Mouse (Mus musculus) T-helper 17 cell (primary cell): ENCODE results near the gene 4931429L15Rik.

Source experiments
- in situ Hi-C, 2 experiments: fragments of 300-600 bp; cut with MboI, MseI; formaldehyde crosslinking; loops; 1 replicate in 1 of 2; 2 replicates in 1 of 2; pipeline ENCODE4 v1.15.1; 2025; ENCODE audit warnings: high pct_unique_total_duplicates in 2 of 2

4931429L15Rik gene

DNA sequence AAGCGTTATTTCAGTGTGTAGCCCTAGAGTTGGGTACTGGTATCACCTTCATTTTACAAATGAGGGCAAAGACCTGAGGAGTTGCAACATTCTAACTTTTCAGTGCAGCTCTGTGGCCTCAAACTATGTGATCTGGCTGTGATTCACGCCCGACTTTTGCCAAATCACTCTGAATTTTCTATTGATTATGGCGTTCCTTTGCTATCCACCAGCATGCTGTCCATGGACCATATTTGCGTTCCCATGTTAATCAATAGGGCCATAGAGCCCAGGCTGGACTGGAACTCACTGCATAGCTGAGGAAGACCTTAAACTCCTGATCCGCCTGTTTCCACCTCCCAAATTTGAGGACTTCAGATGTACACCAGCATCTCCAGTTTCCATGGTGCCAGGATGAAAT, 60.7 kb downstream of the 4931429L15Rik start:
- in situ Hi-C loops = no loop called here

DNA sequence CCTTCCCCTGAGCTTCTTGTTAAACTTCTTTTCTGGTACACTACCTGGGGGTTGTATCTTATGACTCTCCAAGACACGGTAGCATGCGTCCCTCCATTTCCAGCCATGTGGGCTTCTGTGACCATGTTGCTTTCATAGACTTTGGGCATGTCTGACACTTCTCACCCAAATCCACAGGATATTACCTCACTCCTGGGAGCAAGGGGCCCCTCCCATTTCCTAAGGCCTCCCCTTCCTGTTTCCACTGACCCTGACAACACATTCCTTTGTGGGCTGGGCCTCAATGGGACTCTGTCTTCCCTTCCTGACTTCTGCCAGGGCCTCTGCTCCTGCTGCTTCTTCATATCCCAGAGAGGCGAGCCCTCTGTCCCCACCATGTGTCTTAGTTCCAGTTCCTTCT, 62.2 kb downstream of the 4931429L15Rik start:
- in situ Hi-C loops = no loop called here

DNA sequence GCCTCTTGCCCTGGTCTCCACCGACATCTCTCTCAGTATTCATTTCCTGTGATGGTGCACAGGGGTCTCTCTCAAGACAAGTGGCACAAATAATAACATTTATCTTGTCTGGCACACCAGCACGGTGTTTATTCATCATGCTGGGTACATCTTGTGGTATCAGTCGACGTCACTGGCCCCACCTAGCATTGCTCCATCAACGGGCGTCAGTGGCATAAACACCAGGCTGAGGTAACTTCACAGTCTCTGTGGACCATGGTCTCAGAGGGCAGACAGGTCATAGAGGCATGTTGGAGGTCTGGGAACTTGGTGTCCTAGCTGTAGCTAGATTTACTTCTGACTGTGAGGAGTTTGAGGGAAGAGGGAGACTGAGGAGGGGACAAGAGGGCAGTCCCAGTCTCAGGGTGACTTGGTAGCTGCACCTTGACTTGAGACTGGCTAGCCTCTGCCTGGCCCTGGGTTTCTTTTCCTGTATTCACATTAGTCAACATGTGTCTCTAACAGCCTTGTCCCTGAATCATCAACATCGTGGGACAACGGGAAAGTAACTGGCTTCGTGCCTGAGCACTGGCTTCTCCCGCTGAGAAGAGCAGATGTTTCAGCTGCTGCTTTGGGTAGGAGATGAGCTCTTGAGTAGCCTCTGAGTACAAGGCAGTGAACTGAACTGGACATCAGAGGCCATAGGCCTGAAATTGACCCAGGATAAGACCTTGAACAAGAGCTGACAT, 63.0 kb downstream of the 4931429L15Rik start:
- in situ Hi-C loops = no loop called here

DNA sequence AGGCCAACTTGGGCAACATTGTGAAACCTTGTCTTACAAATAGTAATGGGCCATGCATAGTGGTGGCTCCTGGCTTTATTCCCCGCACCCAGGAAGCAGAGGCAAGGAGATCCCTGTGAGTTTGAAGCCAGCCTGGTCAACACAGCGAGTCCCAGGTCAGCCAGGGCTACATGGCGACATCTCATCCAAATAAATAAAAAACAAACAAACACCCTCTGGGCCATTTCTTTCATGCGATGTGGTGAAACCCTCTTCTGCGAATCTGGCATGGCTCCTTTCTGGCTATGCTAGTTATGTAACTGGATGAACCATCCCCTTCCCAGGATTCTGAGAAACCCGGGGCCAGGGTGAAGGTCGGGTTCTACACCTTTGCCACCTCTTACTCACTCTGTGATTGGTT, 63.6 kb downstream of the 4931429L15Rik start:
- in situ Hi-C loops = no loop called here
